Mouse (Mus musculus) bone marrow, adult 2 months (tissue): ENCODE measurements at regions not wholly inside any gene's neighbourhood (a gene's known extent, or its start where the extent isn't known, plus 50 kb on each side); places are given as distances from the start of the nearest gene placed in this dataset.
A peak's percentile ranks its signal among the peaks of the same experiment; 100 is the strongest.
"Not testable (repeated sequence)": the region's sequence is repeated elsewhere in the genome, so short reads cannot be mapped to it uniquely, and the experiment has no call there.

Experiments used
- H3K27ac ChIP-seq: fragments of 200-500 bp; 2 replicates; pipeline ENCODE4 v1.5.1; 2012; ENCODE audit warnings: low read depth, mild to moderate bottlenecking, control low read depth, inconsistent platforms, low read length; ENCODE audit not compliant: control insufficient read depth, poor library complexity, insufficient read depth
- H3K4me1 ChIP-seq: fragments of 200-500 bp; 2 replicates; pipeline ENCODE4 v1.6.1; 2011; ENCODE audit warnings: low read length; ENCODE audit not compliant: control insufficient read depth, insufficient read depth
- H3K4me3 ChIP-seq: fragments of 200-500 bp; replicated peaks from 2 replicates; pipeline ENCODE3; 2011; ENCODE audit warnings: mild to moderate bottlenecking, low read depth, low read length, control low read depth; ENCODE audit not compliant: control insufficient read depth
- CTCF ChIP-seq: fragments of 200-500 bp; IDR thresholded peaks from 2 replicates; pipeline ENCODE4 v1.5.1; 2011; ENCODE audit warnings: low read length, control low read depth; ENCODE audit not compliant: control insufficient read depth, insufficient read depth
- POLR2A ChIP-seq: fragments of 200-500 bp; IDR thresholded peaks from 2 replicates; pipeline ENCODE4 v1.6.1; 2011; ENCODE audit warnings: low read depth, mild to moderate bottlenecking, control low read depth, low read length, borderline replicate concordance; ENCODE audit not compliant: control insufficient read depth
- WGBS: fragments of 180-500 bp; shearing (Covaris S2); methylation state at CpG from one replicate; pipeline ENCODE4 v1.1.7; 2018; 5-methylcytosine and 5-hydroxymethylcytosine counted together

DNA sequence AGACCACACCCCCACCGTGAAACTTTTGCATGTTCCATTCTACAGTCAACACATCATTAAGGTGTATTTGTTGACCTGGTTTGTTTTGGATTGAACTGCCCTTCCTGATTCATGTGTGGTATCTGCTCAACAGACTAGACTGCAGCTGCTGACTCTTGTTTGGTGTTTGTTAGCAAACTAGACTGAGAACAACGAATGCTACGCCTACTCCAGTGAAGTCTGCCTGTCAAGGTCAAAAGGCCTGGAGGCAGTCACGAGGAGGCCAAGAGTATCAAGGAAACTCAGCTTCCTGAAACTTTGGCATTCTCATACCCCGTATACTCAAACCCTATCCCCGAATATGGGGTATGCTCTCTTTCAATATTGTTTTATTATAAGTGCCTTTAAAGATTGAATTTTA, 194.2 kb upstream of the Spin1 start:
- H3K4me1 ChIP-seq, H3K27ac ChIP-seq, H3K4me3 ChIP-seq: not testable (repeated sequence)
- 75% methylated on average over 6 of the region's 6 CpGs for WGBS

DNA sequence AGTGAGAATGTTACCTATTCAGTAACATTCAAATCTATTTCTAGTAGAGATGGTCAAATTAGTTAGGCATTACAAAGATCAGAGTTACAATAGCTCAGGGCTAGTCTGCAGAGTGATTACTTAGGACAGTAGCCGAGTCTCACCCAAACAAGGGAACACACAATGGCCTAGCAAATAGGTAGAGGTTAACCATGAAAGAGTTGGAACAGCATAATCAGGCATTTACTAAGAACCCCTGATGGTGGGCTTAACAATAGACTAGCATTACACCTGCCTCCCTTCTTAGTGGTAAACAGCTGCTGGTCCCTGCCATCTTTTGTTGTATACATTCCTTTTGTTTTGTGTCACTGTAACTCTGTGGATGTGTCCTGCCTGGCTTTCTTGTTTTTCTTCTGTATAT, 193.8 kb upstream of the Spin1 start:
- no peak overlapping the region for H3K4me3 ChIP-seq
- no peaks in the 10 kb centered on the region for H3K4me1 ChIP-seq
- no peak overlapping the region for H3K27ac ChIP-seq
- TF ChIP-seq CTCF, result no peak
- no peak for TF ChIP-seq POLR2A
- WGBS, result 76% methylated on average over 1 of the region's 1 CpGs

DNA sequence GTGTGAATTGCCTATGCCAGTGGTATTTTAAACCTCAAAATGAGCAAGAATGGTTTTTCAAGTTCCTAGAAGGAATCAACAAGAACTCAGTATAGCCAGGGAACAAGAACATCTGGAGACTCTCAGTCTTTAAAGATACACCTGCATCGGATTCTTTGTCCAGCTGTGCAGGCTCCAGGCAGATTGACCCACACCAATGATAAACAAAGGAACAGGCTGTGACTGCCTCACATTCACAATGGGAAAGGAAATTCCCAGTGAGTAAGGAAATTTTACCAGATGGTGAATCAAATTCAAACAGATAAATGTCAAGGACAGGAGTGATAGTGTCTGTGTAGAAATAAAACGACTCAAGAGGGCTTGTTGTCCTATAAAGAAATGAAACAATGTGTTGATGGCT, 187.9 kb upstream of the Spin1 start:
- H3K4me1 ChIP-seq, H3K27ac ChIP-seq, H3K4me3 ChIP-seq: not testable (repeated sequence)
- 44% methylated on average over 2 of the region's 2 CpGs for WGBS

DNA sequence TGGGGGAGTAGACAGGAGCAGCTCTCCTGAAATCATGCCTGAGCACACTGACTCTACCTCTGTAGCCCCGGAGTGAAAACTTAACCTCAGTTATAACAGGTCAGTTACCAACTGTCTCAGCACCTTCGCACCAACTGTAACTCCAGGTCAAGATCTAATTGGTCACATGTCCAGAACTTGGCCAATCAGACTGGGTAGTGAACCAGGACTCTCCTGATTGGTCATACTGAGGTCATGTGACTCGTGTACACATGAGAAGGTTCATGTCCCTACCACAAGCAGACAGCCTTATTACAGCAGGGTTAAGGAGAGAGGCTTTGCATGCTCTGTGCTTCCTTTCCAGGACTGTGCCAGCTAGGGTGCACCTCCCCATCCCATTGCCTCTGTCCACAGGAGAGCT, 166.7 kb upstream of the Spin1 start:
- not testable (repeated sequence) for H3K4me1 ChIP-seq, H3K27ac ChIP-seq, H3K4me3 ChIP-seq
- 72% methylated on average over 3 of the region's 3 CpGs for WGBS

DNA sequence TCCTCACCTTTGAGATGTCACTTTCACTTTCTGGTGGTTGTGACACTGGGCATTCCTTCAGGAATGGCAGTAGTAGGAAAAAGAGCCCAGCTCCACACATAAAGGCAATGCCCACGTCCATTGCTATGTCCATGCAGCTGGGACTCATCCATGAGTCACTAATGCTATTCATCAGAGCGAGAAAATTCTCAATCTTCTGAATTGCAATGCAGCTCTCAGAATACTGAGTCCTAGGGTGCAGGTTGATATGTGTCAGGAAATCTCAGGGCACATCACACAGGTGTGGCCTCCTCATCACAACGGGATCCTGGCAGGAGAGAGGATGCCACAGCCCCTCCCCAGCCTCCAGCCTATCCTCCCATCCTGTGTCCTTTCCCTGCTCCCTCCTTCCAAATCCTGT, 158.1 kb upstream of the Spin1 start:
- WGBS, result 51% methylated on average over 3 of the region's 3 CpGs
- TF ChIP-seq POLR2A (no peak), CTCF (no peak)
- no peak overlapping the region for H3K4me3 ChIP-seq
- no peak overlapping the region for H3K27ac ChIP-seq
- H3K4me1 ChIP-seq, result no peaks in the 10 kb centered on the region

DNA sequence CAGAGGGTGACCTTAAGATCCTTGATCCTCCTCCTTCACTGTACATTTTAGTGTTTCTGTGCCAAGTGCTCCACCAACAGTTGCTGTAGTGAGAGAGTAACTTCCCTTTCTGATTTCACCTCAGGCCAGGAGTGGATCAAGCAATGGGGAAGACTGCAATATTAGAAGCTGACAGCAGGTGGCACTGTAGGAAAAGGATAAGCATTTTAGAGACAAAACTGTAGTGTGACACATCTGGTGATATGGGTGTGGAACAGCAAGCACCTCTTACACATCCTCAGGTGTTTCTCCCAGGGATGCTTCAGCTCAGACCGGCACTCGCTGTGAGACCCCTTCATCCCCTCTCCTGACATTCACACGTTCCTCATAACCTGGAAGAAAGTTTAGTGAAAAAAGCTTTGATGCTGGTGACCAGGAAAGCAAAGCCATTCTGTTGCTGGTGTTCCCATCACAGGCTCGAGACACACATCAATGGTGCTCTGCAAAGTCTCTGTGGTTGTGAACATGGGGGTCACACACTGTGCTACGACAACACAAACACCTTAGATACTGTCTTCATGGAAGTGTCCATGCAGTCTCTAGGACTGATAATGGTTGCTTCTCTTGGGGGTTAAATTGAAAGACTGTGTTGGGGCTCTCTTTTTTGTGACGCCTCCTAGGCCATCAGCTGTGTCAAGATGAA, 151.0 kb upstream of the Spin1 start:
- H3K4me3 ChIP-seq, result no peak overlapping the region
- H3K27ac ChIP-seq, result no peak overlapping the region
- H3K4me1 ChIP-seq, result no peaks in the 10 kb centered on the region
- 37% methylated on average over 6 of the region's 6 CpGs for WGBS
- TF ChIP-seq POLR2A (no peak), CTCF (peak; percentile 29; the same call in 1 of the 2 replicates)

DNA sequence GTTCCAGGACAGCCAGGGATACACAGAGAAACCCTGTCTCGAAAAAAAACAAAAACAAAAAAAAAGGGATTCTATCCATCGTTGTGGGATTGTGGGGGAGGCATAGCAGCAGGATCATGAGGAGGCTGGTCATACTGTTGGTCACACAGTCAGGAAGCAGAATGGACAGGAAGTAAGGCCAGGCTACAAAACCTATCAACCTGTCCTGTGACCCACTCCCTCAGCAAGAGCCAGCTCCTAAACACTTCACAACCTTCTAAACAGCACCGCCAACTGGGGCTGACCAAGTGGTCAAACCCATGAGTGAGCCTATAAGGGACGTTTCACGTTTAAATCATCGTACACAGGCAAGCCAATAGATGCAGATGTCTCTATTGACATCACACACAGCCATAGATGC, 146.0 kb upstream of the Spin1 start:
- TF ChIP-seq POLR2A (no peak), CTCF (no peak)
- no peak overlapping the region for H3K27ac ChIP-seq
- no peaks in the 10 kb centered on the region for H3K4me1 ChIP-seq
- 79% methylated on average over 6 of the region's 6 CpGs for WGBS
- H3K4me3 ChIP-seq, result no peak overlapping the region

DNA sequence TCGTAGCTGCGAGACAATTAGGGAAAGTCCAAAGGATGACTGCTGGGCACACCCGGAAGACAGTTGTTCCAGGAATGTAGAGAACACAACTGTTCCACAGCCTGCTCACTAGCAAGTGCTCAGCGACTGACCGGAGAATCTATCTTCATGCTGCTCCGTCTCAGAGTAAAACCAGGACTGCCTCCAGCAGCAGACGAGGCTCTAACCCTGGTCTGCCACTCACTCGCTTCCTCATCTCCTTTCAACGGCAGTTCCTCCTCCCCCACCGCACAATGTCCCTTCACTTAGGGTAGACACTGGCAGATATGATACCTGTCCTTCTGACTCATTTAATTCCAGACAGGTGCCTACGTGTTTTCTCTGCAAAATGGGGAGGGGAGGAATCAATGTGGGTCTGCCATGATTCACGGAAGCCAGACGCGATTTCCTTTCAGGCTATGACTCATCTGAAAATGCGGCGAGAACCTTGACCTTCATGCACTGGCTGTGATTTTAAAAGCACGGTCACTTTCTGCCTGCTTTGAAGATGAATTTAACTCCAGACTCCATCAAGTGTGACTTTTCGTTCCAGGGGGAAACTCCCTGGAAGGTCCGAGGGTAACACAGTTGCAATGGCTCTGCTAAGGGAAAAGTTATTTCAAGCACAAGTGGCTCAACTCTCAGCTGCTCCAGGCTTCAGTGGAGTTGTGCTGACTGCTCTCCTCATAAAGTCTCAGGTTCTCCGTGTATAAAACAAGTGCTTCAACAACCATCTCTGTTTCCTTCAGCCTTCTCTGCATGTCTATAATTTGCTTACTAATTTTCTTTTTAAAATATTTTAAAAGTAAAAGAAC, 142.4 kb upstream of the Spin1 start:
- Histone ChIP-seq H3K4me1 (no peaks in the 10 kb centered on the region), H3K4me3 (no peak overlapping the region), H3K27ac (no peak overlapping the region)
- WGBS, result 22% methylated on average over 20 of the region's 20 CpGs
- TF ChIP-seq POLR2A (no peak), CTCF (no peak)

DNA sequence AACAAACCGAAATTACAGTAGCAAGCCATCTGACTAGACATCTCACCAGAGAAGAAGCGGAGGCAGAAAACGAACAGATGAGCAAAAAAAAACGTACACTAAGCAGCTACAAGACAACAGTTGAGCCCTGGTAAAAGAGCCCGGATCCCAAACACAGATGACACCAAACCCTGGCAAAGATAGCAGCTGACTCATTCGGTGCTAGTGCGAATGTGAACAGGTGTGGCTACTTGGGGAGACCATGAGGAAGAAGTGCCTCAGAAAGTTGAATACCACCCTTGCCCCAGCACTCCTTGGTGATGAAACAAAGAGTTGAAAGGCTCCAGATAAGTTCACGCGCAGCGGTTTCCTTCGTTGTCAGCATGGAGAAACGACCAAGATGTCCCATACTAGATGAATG, 139.8 kb upstream of the Spin1 start:
- TF ChIP-seq POLR2A, result no peak
- no peak for TF ChIP-seq CTCF
- no peaks in the 10 kb centered on the region for H3K4me1 ChIP-seq
- no peak overlapping the region for H3K27ac ChIP-seq
- 82% methylated on average over 12 of the region's 12 CpGs for WGBS
- no peak overlapping the region for H3K4me3 ChIP-seq
